Mouse (Mus musculus) fat pad, adult 2 months (tissue): ENCODE measurements around the gene Hrg.
A peak's percentile ranks its signal among the peaks of the same experiment; 100 is the strongest.
"Not testable (repeated sequence)": the region's sequence is repeated elsewhere in the genome, so short reads cannot be mapped to it uniquely, and the experiment has no call there.

ENCODE experiments used
- DNase-seq: peaks from one replicate; pipeline ENCODE4 v3.0.0-alpha.2; 2011; ENCODE audit warnings: low read depth, low spot score; ENCODE audit errors: extremely low read depth

The Hrg gene

DNA sequence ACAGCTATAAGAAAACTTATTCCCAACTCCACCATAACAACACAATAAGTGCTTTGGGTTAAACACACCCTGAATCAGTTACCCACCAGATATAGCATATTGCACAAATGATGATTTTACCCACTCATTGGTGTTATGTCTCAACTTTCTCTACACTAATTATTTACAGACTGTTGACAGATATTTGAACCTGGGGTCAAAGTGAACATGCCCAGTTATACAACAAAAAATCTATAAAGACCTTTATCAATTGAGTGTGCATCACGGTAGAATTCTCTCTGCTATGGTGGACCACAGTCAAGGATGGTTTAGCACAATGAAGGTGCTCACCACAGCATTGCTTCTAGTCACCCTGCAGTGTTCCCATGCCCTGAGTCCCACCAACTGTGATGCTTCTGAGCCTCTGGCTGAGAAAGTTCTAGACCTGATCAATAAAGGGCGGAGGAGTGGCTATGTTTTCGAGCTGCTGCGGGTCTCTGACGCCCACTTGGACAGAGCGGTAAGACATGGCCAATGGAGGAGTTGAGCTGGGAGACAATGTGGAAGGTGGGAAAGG lies at the start of gene Hrg:
Hrg (plus strand) TSS at position 233 of the 556 bp plus-strand sequence.
- DNase-seq = no peak

GRCm38 (mm10) chr16:22901326-22901725 lies 49.5 kb upstream of the Hrg start:
- no peak for DNase-seq

GRCm38 (mm10) chr16:22909290-22909689 lies 41.6 kb upstream of the Hrg start:
- no peak for DNase-seq

DNA sequence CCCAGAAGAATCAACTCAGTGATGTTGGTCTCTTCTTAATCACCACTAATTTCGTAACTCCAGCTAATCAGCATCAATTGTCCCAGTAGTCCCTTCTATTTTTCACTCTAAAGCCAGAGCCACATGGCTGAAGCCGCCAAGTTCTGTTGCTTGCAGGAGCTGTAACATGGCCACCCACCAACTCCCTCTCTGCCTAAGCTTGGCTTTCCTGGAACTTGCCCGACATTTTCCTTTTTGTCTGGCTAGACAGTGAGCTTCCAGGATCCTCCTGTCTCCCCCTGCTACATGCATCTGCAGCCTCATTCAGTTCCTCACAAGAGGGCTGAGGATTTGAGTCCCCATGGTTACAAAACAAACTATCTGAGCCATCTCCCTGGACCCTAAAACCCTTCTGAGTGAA lies 38.9 kb upstream of the Hrg start:
- DNase-seq = no peak

DNA sequence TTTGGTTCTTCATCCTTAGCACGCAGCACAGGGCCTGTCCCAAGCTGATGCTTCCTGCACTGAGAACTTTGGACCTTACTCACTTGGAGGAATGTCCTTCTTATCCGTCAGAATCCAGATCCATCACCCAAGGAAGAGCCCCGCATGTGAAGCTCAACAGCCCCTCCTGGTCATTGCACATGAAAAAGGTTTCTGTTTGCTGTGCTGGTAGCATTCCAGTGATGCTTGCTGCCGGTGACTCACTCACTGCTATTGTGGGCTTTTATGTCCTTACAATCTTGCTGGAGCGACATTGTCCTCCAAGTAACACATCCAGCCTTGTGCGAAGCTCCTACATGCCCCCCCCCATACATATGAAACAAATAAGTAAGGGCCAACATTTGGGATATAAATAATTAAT lies 38.0 kb upstream of the Hrg start:
- DNase-seq = no peak

DNA sequence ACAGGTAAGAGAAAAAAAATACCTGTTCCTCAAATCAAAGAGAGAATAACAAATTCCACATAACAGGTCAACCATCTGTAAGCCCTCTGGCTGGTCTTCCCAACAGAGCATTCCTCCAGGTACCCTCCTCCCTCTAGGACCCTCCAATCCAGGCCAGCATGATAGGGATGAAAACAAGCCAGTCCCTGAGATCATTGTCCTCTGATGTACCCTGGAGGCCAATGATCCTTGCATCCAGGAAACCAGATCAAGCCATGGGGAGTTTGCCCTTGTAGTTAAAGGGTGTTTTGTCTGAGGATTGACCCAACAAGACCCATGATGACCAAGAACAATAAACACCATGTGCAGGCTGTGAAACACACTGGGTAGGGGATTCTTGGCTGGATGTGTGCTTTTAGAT lies 36.6 kb upstream of the Hrg start:
- no peak for DNase-seq

- DNase-seq = no peak
These were observed 32.8 kb upstream of the Hrg start, which contains the start of gene Fetub for GRCm38 (mm10) chr16:22918034-22918433. TSS of gene Fetub (plus strand) at chr16:22918334.

DNA sequence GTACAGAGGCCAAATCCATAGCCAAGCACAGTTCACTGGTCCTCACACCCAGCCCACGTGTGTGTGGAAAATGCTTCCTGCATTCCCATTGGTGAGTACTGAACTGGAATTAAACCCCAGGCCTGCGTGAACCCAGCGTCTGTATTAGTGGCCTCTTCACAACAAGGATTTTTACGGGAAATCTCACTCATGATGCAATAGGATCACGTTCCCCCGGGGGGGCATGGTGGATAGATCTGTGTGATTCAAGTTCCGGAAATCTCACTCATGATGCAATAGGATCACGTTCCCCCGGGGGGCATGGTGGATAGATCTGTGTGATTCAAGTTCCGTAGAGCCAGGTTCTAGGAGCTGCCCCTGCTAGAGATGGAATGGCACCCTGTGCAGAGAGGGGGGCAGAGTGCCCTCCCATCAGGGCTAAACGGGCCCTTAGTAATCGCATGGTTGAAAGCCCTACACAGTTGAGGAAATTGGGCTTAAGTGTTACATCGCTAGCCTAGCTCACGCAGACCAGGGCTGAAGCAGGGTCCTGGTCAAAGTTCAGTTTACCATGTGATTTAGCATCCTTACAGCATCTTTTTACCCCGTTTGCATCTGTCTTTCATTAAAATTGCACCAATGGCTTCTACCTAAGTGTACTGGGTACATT lies 32.1 kb upstream of the Hrg start:
- DNase-seq = no peak

- DNase-seq = peak; percentile 80
These were observed 30.7 kb upstream of the Hrg start for GRCm38 (mm10) chr16:22919971-22920854.

- no peak for DNase-seq
These were observed 29.1 kb upstream of the Hrg start for GRCm38 (mm10) chr16:22921761-22922160.

DNA sequence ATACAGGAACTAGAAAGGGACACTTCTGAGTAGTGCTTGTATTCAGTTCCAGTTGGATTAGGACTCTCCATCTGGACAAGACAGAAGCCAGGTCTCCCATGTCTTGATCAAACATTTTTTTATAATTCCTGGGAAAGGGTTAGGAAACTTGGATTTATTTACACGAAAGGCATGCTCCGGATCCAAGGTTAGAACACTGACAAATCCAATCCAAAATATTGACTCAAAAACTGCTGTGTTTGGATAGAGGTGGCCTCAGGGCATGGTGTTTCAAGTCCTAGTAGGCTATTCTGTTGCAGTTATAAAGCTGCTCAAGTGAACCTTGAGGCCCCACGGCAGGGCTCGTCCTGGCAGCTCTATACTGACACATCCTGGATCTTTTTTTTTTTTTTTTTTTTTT lies 28.4 kb upstream of the Hrg start:
- DNase-seq = no peak

- DNase-seq = no peak
These were observed 21.3 kb upstream of the Hrg start for GRCm38 (mm10) chr16:22929575-22929974.

GRCm38 (mm10) chr16:22931431-22932200 lies 19.3 kb upstream of the Hrg start:
- no peak for DNase-seq

- DNase-seq = no peak
These were observed 13.2 kb upstream of the Hrg start for GRCm38 (mm10) chr16:22937631-22938030.

- DNase-seq = no peak
These were observed 12.3 kb upstream of the Hrg start for GRCm38 (mm10) chr16:22938541-22938940.

DNA sequence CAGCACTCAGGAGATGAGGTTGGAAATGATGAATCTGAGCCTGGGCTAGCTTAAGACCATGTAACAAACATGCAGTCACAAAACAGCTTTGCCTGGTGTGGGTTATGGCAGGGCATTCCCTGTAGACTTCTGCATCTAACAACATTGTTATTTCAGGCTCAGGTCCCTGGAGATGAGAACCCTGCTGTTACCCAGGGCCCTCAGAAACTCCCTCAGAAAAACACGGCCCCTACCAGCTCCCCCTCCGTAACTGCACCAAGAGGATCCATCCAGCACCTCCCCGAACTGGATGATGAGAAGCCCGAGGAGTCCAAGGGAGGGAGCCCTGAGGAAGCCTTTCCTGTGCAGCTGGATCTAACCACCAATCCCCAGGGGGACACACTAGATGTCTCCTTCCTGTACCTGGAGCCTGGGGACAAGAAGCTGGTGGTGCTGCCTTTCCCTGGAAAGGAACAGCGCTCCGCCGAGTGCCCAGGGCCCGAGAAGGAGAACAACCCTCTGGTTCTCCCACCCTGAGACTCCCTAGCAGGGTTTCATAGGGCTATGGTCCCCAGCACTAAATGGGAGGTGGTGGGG lies 11.7 kb upstream of the Hrg start:
- DNase-seq = no peak

DNA sequence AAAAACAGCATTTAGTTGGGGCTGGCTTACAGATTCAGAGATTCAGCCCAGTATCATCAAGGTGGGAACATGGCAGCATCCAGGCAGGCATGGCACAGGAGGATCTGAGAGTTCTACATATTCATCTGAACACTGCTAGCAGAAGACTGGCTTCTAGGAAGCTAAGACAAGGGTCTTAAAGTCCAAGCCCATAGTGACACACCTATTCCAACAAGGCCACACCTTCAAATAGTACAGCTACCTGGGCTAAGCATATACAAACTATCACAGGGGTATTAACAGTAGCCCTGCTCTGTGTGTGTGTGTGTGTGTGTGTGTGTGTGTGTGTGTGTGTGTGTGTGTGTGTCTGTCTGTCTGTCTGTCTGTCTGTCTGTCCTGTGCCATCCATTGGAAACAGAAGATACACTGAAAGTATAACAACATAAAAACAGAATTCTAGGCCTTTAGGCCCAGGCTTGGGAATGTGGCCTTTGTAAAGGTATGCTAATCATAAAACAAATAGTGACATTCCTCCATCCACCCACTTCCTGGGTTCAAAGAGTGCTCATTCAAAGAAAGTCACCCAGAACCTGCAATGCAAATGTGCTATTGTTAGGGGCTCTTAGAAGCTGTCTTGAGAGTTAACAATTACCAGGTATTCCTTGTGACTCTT lies 8.9 kb upstream of the Hrg start:
- DNase-seq = not testable (repeated sequence)

DNA sequence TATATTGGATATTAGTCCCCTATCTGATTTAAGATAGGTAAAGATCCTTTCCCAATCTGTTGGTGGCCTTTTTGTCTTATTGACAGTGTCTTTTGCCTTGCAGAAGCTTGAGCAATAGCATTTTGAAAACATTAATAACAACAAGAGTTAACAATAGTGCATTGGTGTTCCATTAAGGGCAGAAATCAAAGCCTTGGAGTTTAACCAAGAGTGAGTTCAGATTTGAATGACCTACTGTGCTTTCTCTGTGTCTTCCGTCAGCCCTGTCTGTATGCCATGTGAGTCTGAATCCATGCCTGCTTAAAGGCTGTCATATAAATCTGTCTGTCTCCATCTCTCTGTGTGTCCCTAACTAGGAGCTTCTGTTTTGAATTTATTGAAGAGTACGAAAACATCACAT lies 3.5 kb upstream of the Hrg start:
- DNase-seq = no peak

- DNase-seq = no peak
These were observed 2.2 kb downstream of the Hrg start for GRCm38 (mm10) chr16:22953069-22953468.

- no peak for DNase-seq
These were observed 4.7 kb downstream of the Hrg start for GRCm38 (mm10) chr16:22955397-22956084.
